Mouse (Mus musculus) liver, adult 2 months (tissue): ENCODE measurements around the gene Erp44.

ENCODE experiments used
- CTCF ChIP-seq: fragments of 200-500 bp; IDR thresholded peaks from 2 replicates; pipeline ENCODE4 v1.5.1; 2011; ENCODE audit warnings: low read depth, low read length, control low read depth
- POLR2A ChIP-seq: fragments of 200-500 bp; IDR thresholded peaks from 2 replicates; pipeline ENCODE4 v1.6.1; 2011; ENCODE audit warnings: low read length, control low read depth; ENCODE audit not compliant: insufficient read depth; ENCODE audit errors: extremely low read depth

GRCm38 (mm10) chr4:48275736-48276135, 3.6 kb downstream of the Erp44 start:
- TF ChIP-seq CTCF (no peak), POLR2A (no peak)
